Mouse (Mus musculus) neutrophil, adult 5-6 weeks (primary cell): ENCODE measurements around the gene Ssh1. TPM values are rescaled to one million over a fixed set of nuclear protein-coding genes. Genes with fewer than 3 reads are reported as not detected.

Experiments used
- ATAC-seq: fragments of 151-379, 151-347 bp; 2 replicates; pipeline ENCODE4 v1.8.0; 2017; ENCODE audit warnings: mild to moderate bottlenecking, moderate TSS enrichment; ENCODE audit not compliant: insufficient number of reproducible peaks, poor library complexity, low FRiP score, severe bottlenecking; ENCODE audit errors: extremely low read depth
- total RNA-seq: library from RNA; stranded (forward); fragments of 200-1000 nt; gene quantifications from 2 replicates; pipeline ENCODE4 v1.2.3, GENCODE M21; 2017

Gene Ssh1
- total RNA-seq, 1 experiment from 2014 or later = 20.4 TPM

DNA sequence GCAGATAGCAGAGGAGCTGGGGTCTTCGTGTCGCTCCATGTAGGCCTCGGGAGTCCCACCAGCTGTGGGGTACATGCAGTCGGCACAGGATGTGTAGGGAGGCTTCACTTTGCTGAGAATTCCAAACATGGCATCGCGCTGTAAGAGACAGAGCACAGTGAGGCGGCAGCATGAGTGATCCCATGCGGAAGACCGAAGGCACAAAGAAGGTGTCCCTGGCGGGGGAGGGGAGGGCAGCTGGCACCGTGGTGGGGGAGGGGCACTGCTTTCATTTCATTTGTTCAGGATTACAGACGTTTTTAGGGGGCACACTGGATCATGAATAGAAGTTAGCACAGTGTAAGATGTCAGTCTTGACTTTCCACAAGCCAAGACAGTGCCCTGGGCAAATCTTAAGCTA lies 50.4 kb downstream of the Ssh1 start:
- no peak for ATAC-seq

DNA sequence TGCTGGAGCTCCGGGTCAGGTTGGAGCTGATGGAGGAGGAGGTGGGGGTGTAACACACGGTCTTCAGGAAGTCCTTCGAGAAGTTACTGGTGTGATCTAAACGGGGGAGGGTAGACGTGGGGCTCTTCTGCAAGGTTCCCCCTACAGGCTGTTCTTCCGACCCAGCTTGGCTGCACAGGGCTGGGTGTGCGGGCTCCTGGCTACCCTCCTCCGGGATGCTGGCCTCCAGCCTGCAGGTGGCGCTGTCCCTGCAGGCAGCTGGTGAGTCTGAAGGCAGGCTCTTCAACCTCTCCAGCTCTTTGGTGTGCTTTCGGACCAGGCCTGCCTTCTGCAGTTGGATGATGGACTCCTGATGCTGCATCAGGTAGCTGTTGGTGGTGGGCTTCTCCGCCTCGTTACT lies 51.1 kb downstream of the Ssh1 start:
- ATAC-seq = no peak

DNA sequence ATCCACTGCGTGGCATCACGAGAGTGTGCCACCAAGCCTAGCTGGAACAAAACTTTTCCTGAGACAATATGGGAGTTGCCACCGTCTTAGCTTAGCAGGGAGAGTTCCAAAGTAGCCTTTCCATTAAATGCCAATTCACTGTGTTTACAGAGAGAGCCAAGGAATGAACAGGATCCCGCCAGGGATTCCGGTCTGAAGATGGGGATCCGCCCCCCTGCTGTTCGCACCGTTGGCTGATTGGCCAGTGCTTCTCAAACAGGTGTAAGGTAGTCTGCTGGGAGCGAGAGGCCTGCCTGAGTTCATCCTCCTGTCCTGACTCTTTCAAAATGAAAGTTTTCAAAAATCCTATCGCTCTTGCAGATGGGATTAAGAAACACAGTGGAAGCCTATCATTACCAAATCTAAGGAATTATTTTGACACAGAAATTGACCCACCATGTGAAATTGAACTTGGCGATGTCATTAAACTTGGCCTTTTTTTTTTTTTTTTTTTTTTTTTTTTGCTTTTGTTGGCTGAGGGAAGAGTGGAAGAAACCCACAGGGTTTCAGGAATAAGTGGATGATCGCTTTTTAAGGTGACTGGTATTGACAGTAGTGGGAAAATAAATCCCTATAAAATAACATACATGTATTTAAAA lies 54.3 kb downstream of the Ssh1 start:
- no peak for ATAC-seq

DNA sequence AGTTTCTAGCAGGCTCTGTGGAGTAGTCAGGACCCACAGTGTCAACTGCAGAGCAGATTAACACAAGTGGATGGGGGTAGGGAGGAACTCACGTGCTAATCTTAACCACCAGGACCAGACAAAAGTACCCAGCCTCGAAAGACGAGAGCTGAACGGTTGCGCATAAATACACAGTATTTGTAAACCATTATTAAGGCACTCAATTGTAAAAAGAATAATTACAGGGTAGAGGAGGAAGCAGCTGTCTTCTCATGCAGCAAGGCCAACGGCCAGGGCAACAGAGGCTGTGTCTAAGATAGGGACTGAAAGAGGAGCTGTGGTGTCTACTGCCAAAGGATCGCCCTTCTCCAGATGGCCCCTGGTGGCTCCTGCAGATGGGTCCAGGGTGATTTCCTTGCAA lies 56.0 kb downstream of the Ssh1 start:
- no peak for ATAC-seq

DNA sequence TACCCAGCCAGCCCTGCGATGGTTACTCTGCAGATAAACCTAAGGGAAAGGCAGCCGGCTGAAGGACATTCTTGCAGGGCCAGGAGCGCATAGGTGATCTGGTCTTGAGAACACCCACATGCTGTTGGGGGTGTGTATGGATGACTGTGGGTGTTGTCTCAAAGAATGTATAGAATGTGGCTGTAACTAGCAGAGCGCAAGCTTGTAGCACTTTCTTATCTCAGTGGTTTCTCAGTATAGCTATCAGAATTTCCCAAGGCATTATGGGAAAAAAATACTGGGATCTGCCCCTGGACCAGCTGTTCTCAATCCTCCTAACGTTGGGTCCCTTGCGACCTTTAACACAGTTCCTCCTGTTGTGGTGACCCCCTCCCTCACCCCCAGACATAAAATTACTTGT lies 59.8 kb downstream of the Ssh1 start:
- ATAC-seq = no peak

DNA sequence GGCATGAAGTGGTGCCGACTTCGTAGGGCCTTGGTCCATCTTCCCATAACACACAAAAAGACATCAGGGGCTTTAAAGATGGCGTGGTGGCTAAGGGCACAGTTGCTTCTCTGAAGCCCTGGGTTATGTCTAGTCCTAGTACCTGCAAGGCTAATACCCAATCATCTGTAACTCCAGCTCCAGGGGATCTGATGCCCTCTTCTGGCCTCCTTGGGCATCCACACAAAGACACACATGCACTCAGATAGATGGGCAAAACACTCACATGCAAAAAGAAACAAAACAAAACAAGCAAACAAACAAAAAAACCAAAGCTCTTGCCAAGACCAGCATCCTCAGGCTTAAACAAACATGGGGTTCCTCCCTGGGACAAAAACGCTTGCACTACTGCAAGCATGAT lies 60.2 kb downstream of the Ssh1 start:
- no peak for ATAC-seq

DNA sequence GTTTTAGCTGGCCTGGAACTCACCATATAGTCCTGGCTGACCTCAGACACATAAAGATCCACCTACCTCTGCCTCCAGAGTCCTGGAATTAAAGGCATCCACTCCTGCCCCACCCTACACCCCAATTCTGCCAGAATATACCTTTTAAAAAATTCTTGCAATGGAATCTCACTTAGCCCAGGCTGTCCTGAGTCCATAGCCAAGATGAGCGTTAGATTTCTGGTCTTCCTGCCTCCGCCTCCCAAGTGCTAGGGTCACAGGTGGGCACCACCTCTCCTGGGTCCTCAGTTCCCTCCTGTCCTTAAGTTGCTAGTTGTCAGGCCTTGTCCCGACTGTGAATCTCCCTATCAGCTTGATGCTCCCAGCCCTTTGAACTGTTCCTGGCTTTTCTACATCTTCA lies 61.4 kb downstream of the Ssh1 start:
- no peak for ATAC-seq

DNA sequence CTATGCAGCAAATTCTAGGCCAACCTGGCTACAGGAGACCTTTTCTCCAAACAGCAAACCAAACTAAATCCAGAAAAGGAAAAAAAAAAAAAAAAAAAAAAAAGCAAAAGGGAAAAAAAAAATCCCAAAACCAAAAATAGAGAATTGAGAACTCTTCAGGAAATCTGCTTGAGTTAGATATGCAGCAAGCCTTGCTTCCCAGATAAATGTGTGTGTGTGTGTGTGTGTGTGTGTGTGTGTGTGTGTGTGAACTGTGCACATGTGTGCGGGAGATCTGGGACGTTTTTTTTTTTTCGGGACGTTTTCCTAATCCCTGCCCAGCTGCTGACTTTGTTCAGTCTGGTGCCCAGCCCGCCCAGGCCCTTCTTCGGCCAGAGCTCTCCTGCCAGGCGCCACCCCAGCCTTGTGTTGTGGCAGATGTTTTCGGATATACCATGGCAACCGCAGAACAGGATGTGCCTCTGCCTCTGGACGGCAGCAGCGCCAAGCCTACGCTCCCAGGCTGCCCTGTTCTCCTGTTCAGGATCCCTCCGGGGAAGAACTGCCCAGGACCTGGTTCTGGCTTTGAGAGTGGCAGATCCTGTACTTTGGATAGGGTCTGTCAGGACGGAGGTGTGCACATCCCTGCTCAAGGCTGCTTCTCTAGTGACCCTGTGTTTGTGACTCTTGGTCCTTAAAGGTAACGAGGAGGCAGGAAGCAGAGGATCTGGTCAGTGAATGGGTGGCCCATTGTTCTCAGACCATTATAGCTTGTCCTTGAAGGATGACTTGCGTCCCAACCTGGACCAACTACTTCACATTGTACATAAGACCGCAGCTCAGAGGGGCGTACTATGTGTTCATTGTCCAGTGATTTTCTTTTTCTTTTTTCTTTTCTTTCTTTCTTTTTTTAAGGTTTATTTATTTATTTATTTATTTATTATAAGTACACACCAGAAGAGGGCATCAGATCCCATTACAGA lies 62.8 kb downstream of the Ssh1 start:
- no peak for ATAC-seq

DNA sequence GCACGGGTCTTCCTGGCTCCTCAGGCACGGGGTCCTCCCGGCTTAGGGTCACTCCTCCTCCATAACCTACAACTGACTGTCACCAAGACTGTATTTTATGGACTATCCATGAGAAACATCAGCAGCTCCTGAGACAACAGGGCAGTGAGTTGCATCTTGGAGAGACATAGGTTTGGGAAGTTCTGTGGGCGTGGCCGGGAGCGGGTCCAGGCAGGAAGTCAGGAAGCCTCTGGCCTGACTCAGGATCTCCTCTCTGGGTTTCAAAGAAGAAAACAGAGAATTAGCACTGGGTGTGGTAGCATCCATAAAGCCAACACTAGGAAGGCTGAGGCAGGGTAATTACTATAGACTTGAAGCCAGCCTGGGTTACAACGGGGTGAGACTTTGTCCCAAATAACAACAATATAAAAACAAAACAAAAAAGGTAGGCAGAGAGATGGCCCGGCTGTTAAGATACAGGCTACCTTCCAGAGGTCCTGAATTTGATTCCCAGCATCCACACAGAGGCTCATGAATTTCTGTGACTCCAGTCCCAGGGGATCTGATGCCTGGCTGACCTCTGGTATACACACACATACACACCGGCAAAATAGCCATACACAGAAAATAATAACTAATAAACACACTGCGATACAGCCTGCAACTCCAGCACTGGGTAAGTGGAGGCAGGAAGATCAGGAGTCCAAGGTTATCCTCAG lies 63.6 kb downstream of the Ssh1 start:
- no peak for ATAC-seq

DNA sequence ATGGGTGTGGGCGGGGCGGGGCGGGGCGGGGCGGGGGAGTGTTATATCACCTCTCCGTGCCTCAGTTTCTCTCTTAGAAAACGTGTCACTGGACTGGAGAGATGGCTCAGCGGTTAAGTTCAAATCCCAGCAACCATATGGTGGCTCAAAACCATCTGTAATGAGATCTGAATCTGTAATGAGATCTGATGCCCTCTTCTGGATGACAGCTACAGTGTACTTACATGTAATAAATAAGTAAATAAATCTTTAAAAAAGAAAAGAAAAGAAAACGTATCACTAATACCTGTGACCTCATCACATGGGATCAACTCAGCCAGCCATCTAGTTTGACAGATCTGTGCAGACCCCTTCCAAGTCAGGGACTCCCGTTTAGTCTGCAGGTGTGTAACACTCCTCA lies 64.2 kb downstream of the Ssh1 start:
- ATAC-seq = no peak

DNA sequence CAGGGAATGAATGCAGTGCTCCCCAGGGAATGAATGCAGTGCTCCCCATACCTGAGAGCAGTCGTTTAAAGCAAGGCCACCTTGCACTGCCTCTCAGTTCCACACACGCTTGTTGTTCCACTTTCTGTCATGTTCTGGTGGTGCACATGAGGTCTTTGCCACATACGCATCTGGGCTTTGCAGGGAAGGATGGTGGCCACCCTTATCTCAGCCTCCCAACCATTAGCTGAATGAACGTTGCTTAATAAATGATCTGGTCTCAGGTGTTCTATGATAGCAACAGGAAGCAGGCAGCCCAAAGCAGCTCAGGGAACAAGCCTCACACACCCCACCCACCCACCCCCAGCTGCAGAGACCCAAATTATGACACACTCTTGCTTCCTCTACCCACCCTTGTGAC lies 69.1 kb downstream of the Ssh1 start:
- no peak for ATAC-seq

DNA sequence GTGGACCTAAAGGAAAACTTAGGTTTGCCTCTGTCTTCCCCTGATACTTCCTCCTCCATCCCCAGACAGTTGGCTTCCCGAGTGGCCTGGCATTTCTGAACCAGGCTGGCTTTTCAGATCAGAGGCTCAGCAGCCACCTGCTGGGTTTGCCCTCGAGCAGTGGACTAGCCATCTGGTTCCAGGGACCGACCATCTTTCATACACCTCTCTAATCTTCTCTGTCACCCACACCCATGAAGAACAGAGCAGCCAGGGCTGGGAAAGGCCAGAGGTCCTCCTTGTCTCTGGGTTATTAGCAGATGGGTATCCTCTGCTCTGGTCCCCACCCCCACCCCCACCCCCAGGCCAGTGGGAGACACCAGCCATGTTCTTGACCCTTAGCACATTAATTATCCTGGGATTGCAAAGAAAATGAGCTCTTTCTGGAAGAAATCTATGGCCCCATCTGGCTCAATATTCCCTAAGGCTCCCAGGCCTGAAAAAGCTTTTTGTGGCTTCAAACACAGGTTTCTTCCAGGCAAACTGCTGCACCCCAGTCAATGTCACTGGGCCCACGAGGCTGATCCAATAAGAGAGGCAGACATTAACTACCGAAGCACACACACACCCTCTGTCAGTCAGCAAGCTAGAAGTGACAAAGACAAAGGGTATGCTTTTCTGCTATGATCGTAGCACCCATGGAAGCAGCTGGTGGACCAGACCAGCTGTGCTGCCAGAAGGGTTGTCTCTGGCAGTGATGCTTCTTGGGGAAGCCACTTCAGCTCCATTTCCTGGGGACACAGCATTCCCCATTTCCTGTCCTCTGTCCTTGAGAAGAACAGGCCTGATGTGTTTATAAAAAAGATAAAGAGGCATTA lies 72.2 kb downstream of the Ssh1 start:
- no peak for ATAC-seq

DNA sequence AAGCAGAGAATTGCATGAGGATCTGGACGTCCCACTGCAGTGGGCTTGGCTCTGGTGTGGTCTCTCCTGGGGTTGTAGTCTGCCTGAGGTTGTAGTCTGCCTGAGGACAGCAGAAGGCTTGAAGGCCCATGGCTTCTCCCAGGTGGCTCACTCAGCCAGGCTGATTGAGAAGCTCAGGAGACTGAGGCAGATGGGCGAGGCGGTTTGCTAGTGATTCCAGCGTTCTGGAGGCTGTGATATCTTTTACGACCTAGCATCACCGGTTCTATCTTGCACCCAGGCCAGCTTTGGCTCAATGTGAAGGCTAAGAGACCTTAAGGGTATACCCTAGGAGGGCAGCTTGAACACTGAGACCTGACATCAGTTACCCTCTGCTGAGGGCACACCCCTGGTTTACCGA lies 74.6 kb downstream of the Ssh1 start:
- no peak for ATAC-seq

DNA sequence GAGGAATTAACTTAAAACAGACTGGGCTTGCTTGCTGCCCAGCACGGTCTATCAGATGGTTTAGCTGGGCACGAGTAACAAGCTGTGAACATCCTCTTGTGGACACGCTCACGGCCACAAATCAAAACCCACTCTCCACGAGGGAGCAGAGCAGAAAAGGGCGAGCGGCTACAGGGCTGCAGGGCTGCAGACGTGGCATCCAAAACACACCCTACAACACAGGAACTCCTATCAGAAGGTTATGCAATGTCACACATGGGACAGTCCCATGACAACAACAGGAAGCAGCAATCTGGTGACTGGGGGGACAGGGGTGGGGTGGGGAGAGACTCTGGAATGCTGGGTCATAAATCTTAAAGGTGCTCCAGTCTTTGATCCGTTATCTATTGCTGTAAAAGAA lies 75.0 kb downstream of the Ssh1 start:
- ATAC-seq = no peak; the same call in 1 of the 2 replicates

DNA sequence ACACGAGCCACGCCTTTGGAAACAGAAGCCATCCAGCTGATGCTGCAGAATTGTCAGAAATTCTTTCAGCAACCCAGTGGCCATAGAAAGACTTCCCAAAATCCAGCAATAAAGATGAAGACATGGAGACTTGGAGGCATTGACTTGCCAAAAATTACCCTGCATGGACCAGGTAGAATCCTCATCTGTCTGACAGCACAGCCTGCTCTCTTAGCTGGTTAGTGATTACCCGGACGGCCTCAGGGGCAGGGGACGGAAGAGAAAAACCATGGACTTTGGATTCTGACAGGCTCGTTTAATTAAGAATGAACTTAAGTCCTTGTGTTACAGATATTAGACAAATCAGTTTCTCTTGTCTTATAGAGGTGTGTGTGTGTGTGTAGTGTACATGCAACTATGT lies 83.0 kb downstream of the Ssh1 start:
- no peak for ATAC-seq

DNA sequence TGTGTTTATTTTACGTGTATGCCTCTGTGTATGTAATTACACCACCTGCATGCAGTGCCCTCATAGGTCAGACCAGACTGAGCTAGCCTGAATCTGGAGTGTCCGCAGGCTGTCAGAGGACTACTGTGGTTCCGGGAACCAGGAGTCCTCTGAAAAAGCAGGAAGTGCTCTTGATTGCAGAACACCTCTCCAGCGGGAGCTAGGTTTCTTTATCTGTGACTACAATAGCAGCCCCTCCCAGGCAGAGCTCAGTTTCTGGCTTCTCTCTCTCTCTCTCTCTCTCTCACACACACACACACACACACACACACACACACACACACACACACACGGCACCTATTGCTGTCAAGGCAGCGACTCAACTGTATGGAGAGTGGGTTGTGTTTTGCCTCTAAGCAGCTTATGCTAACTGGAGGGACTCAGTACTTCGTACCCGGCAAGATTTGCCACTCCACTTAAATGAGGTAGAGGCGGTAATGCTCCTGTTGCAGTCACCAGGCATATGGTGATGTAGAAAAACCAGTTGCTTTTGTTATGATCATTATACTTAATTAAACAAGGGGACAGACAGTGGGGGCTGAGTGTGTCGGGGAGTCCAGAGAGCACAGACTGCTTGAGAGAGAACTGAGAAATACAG lies 83.5 kb downstream of the Ssh1 start:
- ATAC-seq = no peak

DNA sequence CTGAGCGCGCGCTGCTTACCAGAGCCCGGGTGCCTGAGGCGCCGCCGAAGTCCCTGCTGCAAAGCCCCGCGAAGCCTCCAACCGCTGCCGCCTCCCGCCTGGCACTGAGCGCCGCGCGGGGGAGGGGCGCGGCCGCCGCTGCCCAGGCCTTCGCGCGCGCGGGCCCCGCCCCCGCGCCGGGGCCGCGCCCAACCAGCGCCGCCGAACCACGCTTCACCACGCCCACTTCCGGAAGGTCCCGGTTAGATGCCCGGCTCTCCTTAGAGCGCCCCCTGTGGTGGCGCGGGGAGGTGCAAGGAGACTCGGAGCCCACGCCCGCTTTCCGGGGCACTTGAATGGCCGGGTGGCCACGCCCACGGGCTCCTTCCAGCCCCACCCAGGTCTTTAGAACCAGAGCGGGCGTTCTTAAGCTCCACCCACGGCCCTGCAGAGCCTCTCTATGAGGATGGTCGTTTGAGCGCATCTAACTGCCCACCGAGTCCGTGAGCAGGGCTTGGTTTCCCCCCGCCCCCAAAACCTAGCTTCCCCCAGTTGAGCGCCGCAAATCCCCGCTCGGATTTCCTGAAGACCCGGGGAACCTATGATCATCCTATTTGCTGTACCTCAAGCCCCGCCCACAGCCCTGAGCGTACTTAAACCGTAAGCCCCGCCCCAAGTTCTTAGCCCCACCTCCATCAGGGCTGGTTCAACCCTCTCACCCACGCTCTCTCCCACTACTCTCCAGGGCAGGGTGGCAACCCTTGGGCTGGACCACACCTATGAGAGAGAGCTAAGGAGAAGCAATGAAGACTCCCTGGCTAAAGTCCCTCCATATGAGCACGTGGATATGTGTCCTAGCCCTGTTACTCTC lies 84.9 kb downstream of the Ssh1 start, which contains the start of gene Coro1c:
Gene Coro1c (minus strand): TSS at position 167 of the 850 bp plus-strand sequence.
- ATAC-seq = peak; percentile 79
